Mouse (Mus musculus): ENCODE results near the gene Mok. TPM values are rescaled to one million over a fixed set of nuclear protein-coding genes. Genes with fewer than 3 reads are reported as not detected.
"Not testable (repeated sequence)": the region's sequence is repeated elsewhere in the genome, so short reads cannot be mapped to it uniquely, and the experiment has no call there.

The Mok gene
- polyA plus RNA-seq, 1 experiment from 2014 or later = 14.2 TPM

DNA sequence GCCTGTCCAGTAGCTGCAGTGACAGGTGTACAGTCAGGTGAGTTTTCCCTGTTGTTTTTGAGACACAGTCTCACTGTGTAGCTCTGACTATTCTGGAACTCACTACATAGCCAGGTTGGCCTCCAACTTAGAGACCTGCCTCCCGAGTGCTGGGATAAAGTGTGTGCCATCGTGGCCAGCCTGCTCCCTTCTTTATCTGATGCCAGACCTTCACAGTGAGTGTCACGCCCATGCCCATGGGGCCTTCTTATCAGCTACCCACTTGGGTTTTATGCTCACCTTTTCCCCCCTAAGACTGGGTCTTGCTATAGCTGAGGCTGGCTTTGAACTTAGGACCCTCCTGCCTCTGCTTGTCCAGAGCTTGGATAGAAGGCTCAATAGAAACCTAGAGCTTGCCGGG is 29.4 kb upstream of the Mok start:
- Histone ChIP-seq H3K4me3 (ENCODE audit: low read depth, low read length) (no peak overlapping the region), H3K36me3 (ENCODE audit: control insufficient read depth, insufficient read depth, low read length) (peaks cover 50% of the 10 kb centered on the region), H3K9ac (replicated peaks; ENCODE audit: low read depth, low read length) (no peak overlapping the region), H3K4me1 (ENCODE audit: control insufficient read depth, insufficient read depth, low read length) (no peaks in the 10 kb centered on the region), H3K9me3 (ENCODE audit: control insufficient read depth, low read length) (no peaks in the 10 kb centered on the region), H3K4me2 (ENCODE audit: low read depth, low read length) (no peak overlapping the region), H3K27ac (ENCODE audit: low read depth, low read length) (no peak overlapping the region), H3K27me3 (ENCODE audit: control insufficient read depth, insufficient read depth, low read length) (no peaks in the 10 kb centered on the region)
- 83% methylated on average over 4 of the region's 4 CpGs for WGBS
- ATAC-seq (ENCODE audit: low read depth) = no peak

DNA sequence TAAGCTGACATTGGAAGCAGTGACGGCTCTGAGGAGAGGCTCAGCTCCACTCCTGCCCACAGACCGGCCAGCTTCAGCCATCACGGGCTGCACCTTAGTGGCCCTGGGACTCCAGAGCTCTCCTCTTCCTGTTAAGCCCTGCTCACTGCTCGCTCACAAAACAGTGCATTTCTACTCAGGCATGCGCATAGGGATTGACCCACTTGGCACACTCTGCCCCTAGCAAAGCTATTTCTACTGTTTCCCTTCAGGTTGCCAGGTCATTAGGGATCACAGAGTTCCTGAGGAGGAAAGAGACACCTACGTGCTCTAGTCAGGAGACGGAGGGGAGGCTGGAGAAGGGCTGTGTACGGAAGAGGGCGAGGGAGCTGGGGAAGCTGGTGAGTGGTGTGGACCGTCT is 25.2 kb upstream of the Mok start:
- H3K4me2 ChIP-seq (ENCODE audit: low read depth, low read length) = no peak overlapping the region
- peaks cover 26% of the 10 kb centered on the region for H3K36me3 ChIP-seq (ENCODE audit: control insufficient read depth, insufficient read depth, low read length)
- 92% methylated on average over 10 of the region's 10 CpGs for WGBS
- no peak overlapping the region for H3K27ac ChIP-seq (ENCODE audit: low read depth, low read length)
- H3K4me1 ChIP-seq (ENCODE audit: control insufficient read depth, insufficient read depth, low read length) = no peaks in the 10 kb centered on the region
- H3K9me3 ChIP-seq (ENCODE audit: control insufficient read depth, low read length) = no peaks in the 10 kb centered on the region
- ATAC-seq (ENCODE audit: low read depth) = no peak
- H3K4me3 ChIP-seq (ENCODE audit: low read depth, low read length) = no peak overlapping the region
- H3K9ac ChIP-seq (replicated peaks; ENCODE audit: low read depth, low read length) = no peak overlapping the region
- no peaks in the 10 kb centered on the region for H3K27me3 ChIP-seq (ENCODE audit: control insufficient read depth, insufficient read depth, low read length)

DNA sequence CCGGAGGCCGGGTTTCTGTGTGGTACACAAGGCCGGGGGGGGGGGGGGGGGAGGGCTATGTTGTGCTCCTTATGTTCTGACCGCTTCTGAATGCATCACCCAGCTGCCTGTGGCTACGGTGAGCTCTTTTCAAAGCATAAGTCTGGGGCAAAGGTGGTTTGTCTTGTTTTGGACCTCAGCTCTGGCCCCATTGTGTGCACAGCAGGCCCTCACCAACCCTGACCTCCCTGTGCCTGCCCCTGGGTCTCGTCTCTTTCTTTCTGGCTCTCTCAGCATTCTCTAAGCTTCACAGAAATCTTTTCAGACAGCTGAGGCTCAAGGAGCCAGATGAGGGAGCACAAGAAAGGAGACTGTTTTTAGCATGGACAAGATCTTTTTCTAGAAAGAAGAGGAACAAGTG is 24.8 kb upstream of the Mok start:
- 58% methylated on average over 6 of the region's 6 CpGs for WGBS
- H3K9me3 ChIP-seq (ENCODE audit: control insufficient read depth, low read length) = no peaks in the 10 kb centered on the region
- peaks cover 22% of the 10 kb centered on the region for H3K36me3 ChIP-seq (ENCODE audit: control insufficient read depth, insufficient read depth, low read length)
- H3K27ac ChIP-seq (ENCODE audit: low read depth, low read length) = no peak overlapping the region
- no peaks in the 10 kb centered on the region for H3K4me1 ChIP-seq (ENCODE audit: control insufficient read depth, insufficient read depth, low read length)
- H3K4me3 ChIP-seq (ENCODE audit: low read depth, low read length) = no peak overlapping the region
- H3K9ac ChIP-seq (replicated peaks; ENCODE audit: low read depth, low read length) = no peak overlapping the region
- H3K4me2 ChIP-seq (ENCODE audit: low read depth, low read length) = no peak overlapping the region
- H3K27me3 ChIP-seq (ENCODE audit: control insufficient read depth, insufficient read depth, low read length) = no peaks in the 10 kb centered on the region
- no peak for ATAC-seq (ENCODE audit: low read depth)

DNA sequence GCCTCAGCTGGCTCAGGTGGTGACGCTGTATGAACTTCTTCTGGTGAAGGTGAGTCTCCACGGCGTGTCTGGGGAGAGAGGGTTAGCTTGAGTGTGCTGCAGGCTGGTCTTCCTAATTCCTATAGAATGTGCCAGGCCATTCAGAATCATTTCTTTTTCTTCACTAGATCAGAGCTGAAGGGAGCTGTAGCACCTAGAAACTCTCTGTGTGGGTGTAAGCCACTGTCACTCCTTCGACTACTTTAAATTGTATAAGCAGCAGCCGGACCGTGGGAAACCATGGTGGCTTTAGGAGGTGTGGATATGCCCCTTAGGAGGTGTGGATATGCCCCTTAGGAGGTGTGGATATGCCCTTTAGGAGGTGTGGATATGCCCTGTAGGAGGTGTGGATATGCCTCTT is 23.3 kb upstream of the Mok start:
- no peak for ATAC-seq (ENCODE audit: low read depth)
- Histone ChIP-seq H3K27me3 (ENCODE audit: control insufficient read depth, insufficient read depth, low read length) (no peaks in the 10 kb centered on the region), H3K9me3 (ENCODE audit: control insufficient read depth, low read length) (no peaks in the 10 kb centered on the region), H3K4me1 (ENCODE audit: control insufficient read depth, insufficient read depth, low read length) (no peaks in the 10 kb centered on the region), H3K27ac (ENCODE audit: low read depth, low read length) (no peak overlapping the region), H3K9ac (replicated peaks; ENCODE audit: low read depth, low read length) (no peak overlapping the region), H3K4me2 (ENCODE audit: low read depth, low read length) (no peak overlapping the region), H3K36me3 (ENCODE audit: control insufficient read depth, insufficient read depth, low read length) (peaks cover 16% of the 10 kb centered on the region), H3K4me3 (ENCODE audit: low read depth, low read length) (no peak overlapping the region)
- WGBS = 94% methylated on average over 6 of the region's 6 CpGs

DNA sequence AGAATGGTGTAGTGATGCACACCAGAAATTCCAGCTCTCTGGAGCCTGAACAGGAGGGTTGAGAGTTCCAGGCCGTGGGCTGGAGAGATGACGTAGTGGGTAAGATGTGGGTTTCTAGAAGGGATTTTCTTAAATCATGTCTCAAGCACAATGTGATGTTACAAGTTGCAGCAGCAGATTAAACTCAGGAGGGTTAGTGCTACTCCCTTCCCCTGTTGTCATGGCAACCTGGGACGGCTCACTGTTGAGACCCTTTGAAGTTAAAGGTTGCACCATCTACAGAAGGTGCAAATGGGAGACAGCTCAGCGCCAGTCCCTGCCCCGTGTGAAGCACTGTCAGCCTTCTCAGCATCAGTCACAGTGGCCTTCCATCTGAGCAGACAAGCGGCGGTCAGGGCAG is 20.5 kb upstream of the Mok start:
- 47% methylated on average over 7 of the region's 7 CpGs for WGBS
- Histone ChIP-seq H3K27ac (ENCODE audit: low read depth, low read length) (no peak overlapping the region), H3K4me3 (ENCODE audit: low read depth, low read length) (no peak overlapping the region), H3K9me3 (ENCODE audit: control insufficient read depth, low read length) (no peaks in the 10 kb centered on the region), H3K27me3 (ENCODE audit: control insufficient read depth, insufficient read depth, low read length) (no peaks in the 10 kb centered on the region), H3K36me3 (ENCODE audit: control insufficient read depth, insufficient read depth, low read length) (peaks cover under 1% of the 10 kb centered on the region; the same call in 1 of the 2 replicates), H3K9ac (replicated peaks; ENCODE audit: low read depth, low read length) (no peak overlapping the region), H3K4me2 (ENCODE audit: low read depth, low read length) (no peak overlapping the region), H3K4me1 (ENCODE audit: control insufficient read depth, insufficient read depth, low read length) (no peaks in the 10 kb centered on the region)
- ATAC-seq (ENCODE audit: low read depth) = no peak

DNA sequence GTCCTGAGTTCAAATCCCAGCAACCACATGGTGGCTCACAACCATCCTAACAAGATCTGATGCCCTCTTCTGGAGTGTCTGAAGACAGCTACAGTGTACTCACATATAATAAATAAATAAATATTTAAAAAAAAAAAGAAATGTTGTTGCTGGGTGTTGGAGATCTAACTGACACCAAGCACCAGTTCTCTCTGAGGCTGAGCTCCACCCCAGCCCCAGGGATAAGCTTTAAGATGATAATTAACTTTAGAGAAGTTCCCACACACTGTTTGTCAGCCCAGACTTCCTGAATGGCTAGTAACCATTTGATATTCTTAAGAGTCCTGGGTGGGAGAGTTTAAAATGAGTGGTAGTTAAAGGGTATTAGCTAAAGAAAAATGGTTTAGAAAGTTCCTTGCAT is 19.6 kb upstream of the Mok start:
- Histone ChIP-seq H3K4me3 (ENCODE audit: low read depth, low read length) (no peak overlapping the region), H3K4me1 (ENCODE audit: control insufficient read depth, insufficient read depth, low read length) (no peaks in the 10 kb centered on the region), H3K9me3 (ENCODE audit: control insufficient read depth, low read length) (no peaks in the 10 kb centered on the region), H3K36me3 (ENCODE audit: control insufficient read depth, insufficient read depth, low read length) (peaks cover 9% of the 10 kb centered on the region; the same call in 1 of the 2 replicates), H3K9ac (replicated peaks; ENCODE audit: low read depth, low read length) (no peak overlapping the region), H3K4me2 (ENCODE audit: low read depth, low read length) (no peak overlapping the region), H3K27me3 (ENCODE audit: control insufficient read depth, insufficient read depth, low read length) (no peaks in the 10 kb centered on the region), H3K27ac (ENCODE audit: low read depth, low read length) (no peak overlapping the region)
- ATAC-seq (ENCODE audit: low read depth) = no peak

DNA sequence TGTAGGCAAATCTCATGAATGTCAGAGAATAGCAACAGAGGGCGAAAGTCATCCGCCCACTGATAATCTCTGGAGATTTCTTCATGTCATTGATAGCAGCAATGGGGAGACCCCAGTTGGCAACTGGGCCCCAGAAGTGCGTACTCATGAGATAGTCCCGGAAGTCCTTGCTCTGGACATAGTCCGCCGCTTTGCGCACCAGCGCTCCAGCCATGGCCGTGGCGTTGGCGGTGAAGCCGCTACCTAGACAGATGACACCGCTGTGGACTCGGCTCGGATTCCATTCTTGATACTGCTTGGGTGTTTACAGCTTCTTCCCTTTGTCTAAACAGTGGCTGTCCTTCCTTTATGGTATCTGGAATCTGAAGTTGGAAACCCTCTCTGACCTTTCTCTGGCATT is 17.9 kb upstream of the Mok start:
- not testable (repeated sequence) for H3K27ac ChIP-seq (ENCODE audit: low read depth, low read length); H3K4me3 ChIP-seq (ENCODE audit: low read depth, low read length); H3K27me3 ChIP-seq (ENCODE audit: control insufficient read depth, insufficient read depth, low read length); H3K9ac ChIP-seq (replicated peaks; ENCODE audit: low read depth, low read length); H3K9me3 ChIP-seq (ENCODE audit: control insufficient read depth, low read length); H3K4me1 ChIP-seq (ENCODE audit: control insufficient read depth, insufficient read depth, low read length); ATAC-seq (ENCODE audit: low read depth); H3K4me2 ChIP-seq (ENCODE audit: low read depth, low read length); H3K36me3 ChIP-seq (ENCODE audit: control insufficient read depth, insufficient read depth, low read length)
- WGBS = 95% methylated on average over 15 of the region's 15 CpGs

DNA sequence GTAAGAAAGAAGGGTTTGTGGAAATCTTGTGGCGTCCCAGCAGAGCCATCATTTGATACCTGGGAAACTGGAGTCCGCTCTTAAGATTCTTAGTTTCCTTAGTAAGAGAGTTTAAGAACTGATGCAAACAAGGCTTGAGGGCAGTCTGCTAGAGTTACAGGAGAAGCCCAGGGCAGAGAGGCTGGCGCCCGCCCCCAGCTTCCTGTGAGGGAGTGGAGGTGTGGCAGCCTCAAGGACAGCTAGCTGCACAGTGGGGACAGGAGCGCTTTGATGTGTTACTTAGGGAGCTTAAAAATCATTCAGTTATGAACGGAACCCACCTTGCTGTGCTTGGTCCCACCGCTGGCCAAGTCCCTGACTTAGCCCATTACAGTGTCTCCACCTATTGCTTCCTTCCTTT is 16.5 kb upstream of the Mok start:
- Histone ChIP-seq H3K36me3 (ENCODE audit: control insufficient read depth, insufficient read depth, low read length) (0 out of 2 replicates have a peak, but pooled peaks cover 9% of the 10 kb centered on the region), H3K4me1 (ENCODE audit: control insufficient read depth, insufficient read depth, low read length) (no peaks in the 10 kb centered on the region), H3K9me3 (ENCODE audit: control insufficient read depth, low read length) (no peaks in the 10 kb centered on the region), H3K27me3 (ENCODE audit: control insufficient read depth, insufficient read depth, low read length) (no peaks in the 10 kb centered on the region), H3K9ac (replicated peaks; ENCODE audit: low read depth, low read length) (no peak overlapping the region), H3K4me2 (ENCODE audit: low read depth, low read length) (no peak overlapping the region), H3K27ac (ENCODE audit: low read depth, low read length) (no peak overlapping the region), H3K4me3 (ENCODE audit: low read depth, low read length) (no peak overlapping the region)
- 92% methylated on average over 7 of the region's 7 CpGs for WGBS
- ATAC-seq (ENCODE audit: low read depth) = no peak

DNA sequence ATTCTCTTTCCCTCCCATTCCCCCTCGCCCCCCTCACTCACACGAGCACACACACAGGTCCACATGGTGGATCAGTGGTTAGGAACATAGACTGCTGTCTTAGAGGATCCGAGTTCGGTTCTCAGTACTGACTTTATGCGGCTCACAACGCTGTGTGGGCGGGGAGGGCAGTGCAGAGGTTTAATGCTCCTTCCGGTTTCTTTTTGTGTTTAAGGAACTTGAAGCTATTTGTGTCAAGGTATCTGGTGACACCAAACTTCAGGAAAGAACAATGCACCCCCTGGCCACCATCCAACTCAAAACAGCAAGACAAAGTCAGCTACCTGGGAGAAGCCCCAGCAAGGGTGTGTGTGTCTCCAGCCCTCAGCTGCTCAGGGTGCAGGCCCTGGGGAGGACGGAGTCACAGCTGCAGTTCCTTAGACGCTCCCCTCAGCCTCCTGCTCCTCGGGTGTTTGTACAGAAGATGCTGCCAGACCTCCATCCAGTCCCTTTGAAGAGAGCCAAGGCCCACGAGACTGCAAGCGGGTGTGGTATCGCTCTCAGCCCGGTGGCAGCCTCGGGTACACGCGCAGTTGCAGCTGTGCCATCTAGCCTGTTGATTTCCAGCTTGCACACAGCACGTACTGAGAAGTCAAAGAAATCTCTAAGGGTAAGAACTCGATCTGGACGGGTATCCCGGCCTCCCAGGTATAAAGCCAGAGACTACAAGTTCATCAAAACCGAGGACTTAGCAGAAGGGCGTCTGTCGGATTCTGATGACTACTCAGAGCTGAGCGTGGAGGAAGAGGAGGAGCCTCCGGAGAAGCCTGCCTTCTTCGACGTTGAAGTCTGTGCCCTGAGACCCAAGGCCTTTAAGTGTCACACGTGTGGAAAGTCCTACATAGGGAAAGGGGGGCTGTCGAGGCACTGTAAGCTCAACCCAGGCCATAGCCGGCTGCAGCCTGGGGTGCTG is 14.3 kb upstream of the Mok start:
- WGBS = 89% methylated on average over 32 of the region's 32 CpGs
- Histone ChIP-seq H3K27me3 (ENCODE audit: control insufficient read depth, insufficient read depth, low read length) (no peaks in the 10 kb centered on the region), H3K4me1 (ENCODE audit: control insufficient read depth, insufficient read depth, low read length) (peaks cover 6% of the 10 kb centered on the region), H3K27ac (ENCODE audit: low read depth, low read length) (no peak overlapping the region), H3K9ac (replicated peaks; ENCODE audit: low read depth, low read length) (no peak overlapping the region), H3K4me2 (ENCODE audit: low read depth, low read length) (no peak overlapping the region), H3K36me3 (ENCODE audit: control insufficient read depth, insufficient read depth, low read length) (0 out of 2 replicates have a peak, but pooled peaks cover 9% of the 10 kb centered on the region), H3K9me3 (ENCODE audit: control insufficient read depth, low read length) (no peaks in the 10 kb centered on the region), H3K4me3 (ENCODE audit: low read depth, low read length) (no peak overlapping the region)
- ATAC-seq (ENCODE audit: low read depth) = no peak
